Mouse (Mus musculus) neutrophil, adult 5-6 weeks (primary cell): ENCODE data around the gene Nrtn. TPM values are rescaled to one million over a fixed set of nuclear protein-coding genes. Genes with fewer than 3 reads are reported as not detected.

Source experiments
- ATAC-seq: fragments of 151-379, 151-347 bp; 2 replicates; pipeline ENCODE4 v1.8.0; 2017; ENCODE audit warnings: mild to moderate bottlenecking, moderate TSS enrichment; ENCODE audit not compliant: insufficient number of reproducible peaks, poor library complexity, low FRiP score, severe bottlenecking; ENCODE audit errors: extremely low read depth
- total RNA-seq: library from RNA; stranded (forward); fragments of 200-1000 nt; gene quantifications from 2 replicates; pipeline ENCODE4 v1.2.3, GENCODE M21; 2017

Nrtn gene
- total RNA-seq: not detected in 2 replicates

GRCm38 (mm10) chr17:56757416-56758123 lies at the start of gene Nrtn:
Gene Nrtn, minus strand, starts transcription at chr17:56757530.
- ATAC-seq: no peak

- no peak for ATAC-seq
These were observed 48.5 kb upstream of the Nrtn start for GRCm38 (mm10) chr17:56805784-56806183.

GRCm38 (mm10) chr17:56804952-56805351 lies 47.6 kb upstream of the Nrtn start:
- no peak for ATAC-seq

- ATAC-seq: no peak
These were observed 44.7 kb upstream of the Nrtn start for GRCm38 (mm10) chr17:56802065-56802464.

GRCm38 (mm10) chr17:56799276-56799675 lies 41.9 kb upstream of the Nrtn start:
- no peak for ATAC-seq

GRCm38 (mm10) chr17:56793614-56794319 lies 36.4 kb upstream of the Nrtn start:
- ATAC-seq: no peak

- no peak for ATAC-seq
These were observed 35.3 kb upstream of the Nrtn start for GRCm38 (mm10) chr17:56792588-56792987.

- no peak for ATAC-seq
These were observed 32.0 kb upstream of the Nrtn start for GRCm38 (mm10) chr17:56789286-56789685.

GRCm38 (mm10) chr17:56788886-56789285 lies 31.6 kb upstream of the Nrtn start:
- no peak for ATAC-seq

GRCm38 (mm10) chr17:56780291-56780978 lies 23.1 kb upstream of the Nrtn start:
- no peak for ATAC-seq

GRCm38 (mm10) chr17:56778779-56779362 lies 21.5 kb upstream of the Nrtn start:
- no peak for ATAC-seq

GRCm38 (mm10) chr17:56777568-56777967 lies 20.2 kb upstream of the Nrtn start:
- ATAC-seq: no peak

GRCm38 (mm10) chr17:56769950-56770349 lies 12.6 kb upstream of the Nrtn start, which contains the start of gene Prr22:
Gene Prr22, plus strand, starts transcription at chr17:56770250.
- ATAC-seq: no peak

- no peak for ATAC-seq
These were observed 11.6 kb upstream of the Nrtn start for GRCm38 (mm10) chr17:56768941-56769340.

GRCm38 (mm10) chr17:56767531-56768135 lies 10.3 kb upstream of the Nrtn start:
- no peak for ATAC-seq

- ATAC-seq: no peak
These were observed 9.5 kb upstream of the Nrtn start for GRCm38 (mm10) chr17:56766631-56767405.

GRCm38 (mm10) chr17:56765431-56765830 lies 8.1 kb upstream of the Nrtn start:
- ATAC-seq: no peak
